Mouse (Mus musculus) sigmoid colon, adult 10 weeks (tissue): ENCODE measurements around the gene Gm10234. TPM values are rescaled to one million over a fixed set of nuclear protein-coding genes. Genes with fewer than 3 reads are reported as not detected.

ENCODE experiments used
- polyA plus RNA-seq: library from polyadenylated mRNA; stranded (reverse); fragments of 350-450 nt; fragmentation: Illumina TruSeq; extraction: RNeasy Lipid Tissue Mini Kit (QIAGEN cat#74804); gene quantifications from one replicate; pipeline ENCODE4 v1.2.3, GENCODE M21; 2014; ENCODE audit warnings: low read depth, low replicate concordance

Gm10234 gene
- polyA plus RNA-seq = not detected

GRCm38 (mm10) chr6:95321812-95322211 lies at the start of gene Gm10234:
Gene Gm10234 (plus strand): TSS chr6:95322112.

Other genes with a start within 250 kb of the Gm10234 start
- 12.6 TPM for gene Kbtbd8, start 204.9 kb upstream of the Gm10234 start, polyA plus RNA-seq